Mouse (Mus musculus) heart, postnatal 0 days (tissue): ENCODE data around the gene Nf2.

Source experiments
- CTCF ChIP-seq: IDR thresholded peaks from 2 replicates; pipeline ENCODE4 v1.5.1; 2016; ENCODE audit warnings: antibody characterized with exemption, control low read depth, low read depth
- EP300 ChIP-seq: IDR thresholded peaks from 2 replicates; pipeline ENCODE4 v1.6.1; 2016; ENCODE audit warnings: antibody characterized with exemption, low read depth

DNA sequence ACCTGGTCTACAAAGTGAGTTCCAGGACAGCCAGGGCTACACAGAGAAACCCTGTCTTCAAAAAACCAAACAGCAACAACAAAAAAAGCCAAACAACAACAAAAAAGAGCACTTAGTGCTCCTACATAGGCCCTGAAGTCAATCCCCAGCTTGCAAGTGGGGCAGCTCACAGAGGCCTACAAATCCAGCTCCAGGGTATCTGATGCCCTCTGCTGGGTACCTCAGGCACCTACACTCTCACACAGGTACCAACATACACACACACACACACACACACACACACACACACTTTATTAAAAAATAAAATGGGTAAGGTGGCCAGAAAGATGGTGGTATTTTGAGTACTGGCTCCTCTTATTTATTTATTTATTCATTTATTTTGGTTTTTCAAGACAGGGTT is 3.7 kb upstream of the Nf2 start:
- TF ChIP-seq EP300 (no peak), CTCF (no peak)
